8 mouse cellular contexts compared by ENCODE assay signal in genomic region chr4:84362337-84362823, GRCm38 (mm10).
DNase-seq lines count a peak whose midpoint lies in the region; ATAC-seq and TF ChIP-seq lines count a peak whose summit lies in the region.
"Had no signal": no experiment of that assay in that cellular context is flagged by ENCODE, and none has a peak within 500 bp of the region (broad histone marks: within the 10 kb centered on the region; RNA-seq: fewer than 3 reads in every experiment).

No protein-coding gene starts in this region.

- DNase-seq in neural tube, embryonic 10.5 days (ENCODE audit: extremely low spot score, low spot score) = peak; percentile 48
- DNase-seq in hindlimb bud, embryonic 11.5 days (ENCODE audit: extremely low spot score, low read depth, low spot score) = peak; percentile 54
- no peak for DNase-seq in stomach, postnatal 0 days (ENCODE audit: low spot score)
- DNase-seq in cerebellum, postnatal 14 days = no peak

- no peaks in the 10 kb centered on the region for H3K4me1 ChIP-seq in neural tube, embryonic 15.5 days
- H3K4me1 ChIP-seq in embryonic facial prominence, embryonic 15.5 days = peaks cover 29% of the 10 kb centered on the region
- peaks cover 5% of the 10 kb centered on the region; the same call in 1 of the 2 replicates for H3K4me1 ChIP-seq in stomach, postnatal 0 days (replicated peaks; ENCODE audit: control insufficient read depth, insufficient read depth)
- H3K4me1 ChIP-seq in midbrain, embryonic 13.5 days (replicated peaks) = peaks cover 8% of the 10 kb centered on the region
- H3K4me1 ChIP-seq: liver, embryonic 15.5 days had no signal

- TF ChIP-seq EP300 in stomach, postnatal 0 days (optimal IDR thresholded peaks at IDR 0.05) = no peak

- no peak overlapping the region for H3K4me3 ChIP-seq in neural tube, embryonic 15.5 days (replicated peaks)
- H3K4me3 ChIP-seq in embryonic facial prominence, embryonic 15.5 days (replicated peaks) = no peak overlapping the region
- no peak overlapping the region for H3K4me3 ChIP-seq in stomach, postnatal 0 days (ENCODE audit: low read depth, low read length)
- no peak overlapping the region for H3K4me3 ChIP-seq in midbrain, embryonic 13.5 days (replicated peaks)
- H3K4me3 ChIP-seq: liver, embryonic 15.5 days had no signal

- H3K27me3 ChIP-seq in neural tube, embryonic 15.5 days (replicated peaks) = no peaks in the 10 kb centered on the region
- no peaks in the 10 kb centered on the region for H3K27me3 ChIP-seq in embryonic facial prominence, embryonic 15.5 days
- H3K27me3 ChIP-seq in stomach, postnatal 0 days (ENCODE audit: control insufficient read depth, insufficient read depth, low read length) = no peaks in the 10 kb centered on the region
- no peaks in the 10 kb centered on the region for H3K27me3 ChIP-seq in midbrain, embryonic 13.5 days
- H3K27me3 ChIP-seq: liver, embryonic 15.5 days had no signal

- no peak for TF ChIP-seq CTCF in stomach, postnatal 0 days (IDR thresholded peaks at IDR 0.05; ENCODE audit: low read depth)

- ATAC-seq in neural tube, embryonic 15.5 days (ENCODE audit: low FRiP score) = no peak
- peak; percentile 70; the same call in 1 of the 2 replicates for ATAC-seq in embryonic facial prominence, embryonic 15.5 days (ENCODE audit: insufficient number of reproducible peaks, low FRiP score, low TSS enrichment, low read depth)
- no peak for ATAC-seq in stomach, postnatal 0 days (ENCODE audit: low FRiP score, low TSS enrichment)
- no peak for ATAC-seq in midbrain, embryonic 13.5 days

- H3K9me3 ChIP-seq in neural tube, embryonic 15.5 days (replicated peaks) = no peaks in the 10 kb centered on the region
- H3K9me3 ChIP-seq in embryonic facial prominence, embryonic 15.5 days (replicated peaks) = no peaks in the 10 kb centered on the region
- H3K9me3 ChIP-seq in stomach, postnatal 0 days (ENCODE audit: control insufficient read depth, low read length) = no peaks in the 10 kb centered on the region
- H3K9me3 ChIP-seq in midbrain, embryonic 13.5 days = no peaks in the 10 kb centered on the region
- H3K9me3 ChIP-seq: liver, embryonic 15.5 days had no signal

- H3K27ac ChIP-seq in neural tube, embryonic 15.5 days (replicated peaks) = no peak overlapping the region
- H3K27ac ChIP-seq in embryonic facial prominence, embryonic 15.5 days (replicated peaks) = peak overlapping the region; percentile 68
- H3K27ac ChIP-seq in stomach, postnatal 0 days (replicated peaks) = 0 out of 2 replicates have a peak overlapping the region, but pooled peaks have one; percentile 18
- H3K27ac ChIP-seq in midbrain, embryonic 13.5 days = no peak overlapping the region
- H3K27ac ChIP-seq: liver, embryonic 15.5 days had no signal

- 66% methylated on average over 8 of the region's 8 CpGs for WGBS in neural tube, embryonic 15.5 days
- 15% methylated on average over 8 of the region's 8 CpGs for WGBS in embryonic facial prominence, embryonic 15.5 days
- WGBS in stomach, postnatal 0 days = 37% methylated on average over 8 of the region's 8 CpGs
- 77% methylated on average over 8 of the region's 8 CpGs for WGBS in midbrain, embryonic 13.5 days

- no peak overlapping the region for H3K9ac ChIP-seq in neural tube, embryonic 15.5 days (replicated peaks)
- no peak overlapping the region for H3K9ac ChIP-seq in embryonic facial prominence, embryonic 15.5 days
- no peak overlapping the region for H3K9ac ChIP-seq in stomach, postnatal 0 days (ENCODE audit: low read length)
- H3K9ac ChIP-seq in midbrain, embryonic 13.5 days (replicated peaks) = no peak overlapping the region
- H3K9ac ChIP-seq: liver, embryonic 15.5 days had no signal

- H3K36me3 ChIP-seq in neural tube, embryonic 15.5 days = no peaks in the 10 kb centered on the region
- no peaks in the 10 kb centered on the region for H3K36me3 ChIP-seq in embryonic facial prominence, embryonic 15.5 days
- no peaks in the 10 kb centered on the region for H3K36me3 ChIP-seq in stomach, postnatal 0 days (ENCODE audit: control insufficient read depth, insufficient read depth, low read length)
- no peaks in the 10 kb centered on the region for H3K36me3 ChIP-seq in midbrain, embryonic 13.5 days
- H3K36me3 ChIP-seq: liver, embryonic 15.5 days had no signal

- H3K4me2 ChIP-seq in neural tube, embryonic 15.5 days = no peak overlapping the region
- H3K4me2 ChIP-seq in embryonic facial prominence, embryonic 15.5 days (replicated peaks) = peak overlapping the region; percentile 17
- no peak overlapping the region for H3K4me2 ChIP-seq in stomach, postnatal 0 days (replicated peaks; ENCODE audit: low read depth)
- no peak overlapping the region for H3K4me2 ChIP-seq in midbrain, embryonic 13.5 days (replicated peaks)
- H3K4me2 ChIP-seq: liver, embryonic 15.5 days had no signal

Comparison
In these comparisons a context has a peak if more than half of its experiments do, and no peak if none do; other contexts are left out.
1. DNase-seq: peak in neural tube, embryonic 10.5 days (single experiment) and hindlimb bud, embryonic 11.5 days (single experiment); none in stomach, postnatal 0 days (single experiment) and cerebellum, postnatal 14 days (0 of 2).
2. H3K27ac ChIP-seq: peak in embryonic facial prominence, embryonic 15.5 days (single experiment) and stomach, postnatal 0 days (single experiment); none in neural tube, embryonic 15.5 days (single experiment) and midbrain, embryonic 13.5 days (single experiment).